15 mouse cellular contexts compared by ENCODE assay signal in genomic region chr5:8675952-8676262, GRCm38 (mm10).
"Had no signal": no experiment of that assay in that cellular context is flagged by ENCODE, and none has a peak within 500 bp of the region (broad histone marks: within the 10 kb centered on the region; RNA-seq: fewer than 3 reads in every experiment).

No protein-coding gene starts in this region.

- H3K27ac ChIP-seq: kidney, postnatal 0 days; left cerebral cortex, adult 2 months; liver, embryonic 13.5 days; midbrain, embryonic 10.5 days; midbrain, embryonic 13.5 days had no signal

- H3K4me3 ChIP-seq: left cerebral cortex, adult 2 months; liver, embryonic 13.5 days; megakaryocyte, embryonic 14.5 days; midbrain, embryonic 10.5 days; midbrain, embryonic 13.5 days had no signal

- H3K36me3 ChIP-seq: liver, embryonic 13.5 days; midbrain, embryonic 10.5 days; midbrain, embryonic 13.5 days had no signal

- H3K27me3 ChIP-seq: liver, embryonic 13.5 days; megakaryocyte, embryonic 14.5 days; midbrain, embryonic 13.5 days had no signal

- H3K9ac ChIP-seq: liver, embryonic 13.5 days; midbrain, embryonic 13.5 days had no signal

- ATAC-seq: midbrain, embryonic 13.5 days; midbrain, embryonic 16.5 days had no signal

- H3K4me1 ChIP-seq: liver, embryonic 13.5 days; midbrain, embryonic 10.5 days; midbrain, embryonic 13.5 days had no signal

- H3K9me3 ChIP-seq: liver, embryonic 13.5 days; megakaryocyte, embryonic 14.5 days; midbrain, embryonic 10.5 days; midbrain, embryonic 13.5 days had no signal

- H3K4me2 ChIP-seq: liver, embryonic 13.5 days; midbrain, embryonic 13.5 days had no signal

- DNase-seq: kidney, postnatal 25 days; layer of hippocampus, postnatal 36 days; liver, embryonic 13.5 days; lung, adult 2 months; lung, postnatal 14 days; lung, postnatal 4 days; right cerebral cortex, postnatal 4 days; thymus, adult 18-20 months; thymus, postnatal 36 days had no signal
